Mouse (Mus musculus): ENCODE results near the gene Ahsa2. TPM values are rescaled to one million over a fixed set of nuclear protein-coding genes. Genes with fewer than 3 reads are reported as not detected.
"Not testable (repeated sequence)": the region's sequence is repeated elsewhere in the genome, so short reads cannot be mapped to it uniquely, and the experiment has no call there.

The Ahsa2 gene
- total RNA-seq (2021): 10 to 100 TPM; 39.2 to 52.9 TPM

DNA sequence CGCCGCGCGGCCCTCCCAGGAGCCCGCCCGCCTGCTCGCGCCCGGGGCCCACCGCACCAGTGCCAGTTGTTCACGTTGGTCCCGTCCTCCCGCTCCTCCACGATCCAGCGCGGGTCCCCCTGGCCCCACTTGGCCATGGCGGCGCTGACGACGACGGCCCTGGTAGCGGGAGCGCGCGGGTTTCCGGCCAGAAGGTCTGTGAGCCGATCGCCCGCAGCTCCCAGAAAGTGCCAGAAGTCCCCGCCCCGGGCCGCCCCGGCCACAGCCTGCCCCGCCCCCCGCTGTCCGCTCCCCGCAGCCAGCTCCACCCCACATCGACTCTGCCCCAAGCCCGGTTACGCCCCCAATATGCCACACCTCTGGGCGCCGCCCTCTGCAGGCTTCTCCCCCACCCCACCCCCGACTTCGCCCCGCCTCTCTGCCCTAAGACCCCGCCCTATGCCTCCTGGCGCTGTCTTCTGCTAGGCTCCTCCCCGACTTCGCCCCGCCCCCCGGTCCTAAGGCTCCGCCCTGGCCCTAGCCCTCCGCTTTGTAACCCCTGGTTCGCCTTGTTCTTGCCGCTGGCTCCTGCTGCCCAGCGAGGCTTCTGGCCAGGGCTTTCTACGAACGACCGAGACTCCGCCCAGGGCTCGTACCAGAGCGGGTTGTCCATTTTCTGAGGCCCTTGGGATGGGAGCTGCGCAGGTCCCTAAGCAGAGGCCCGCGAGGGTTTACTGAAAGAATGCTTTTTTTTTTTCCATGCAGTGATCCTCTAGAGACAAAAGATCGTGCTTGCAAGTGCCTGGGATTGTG lies at the start of gene Ahsa2:
TSS of gene Ahsa2 (minus strand) at position 313 of the 792 bp plus-strand sequence.
- peak; percentile 98 for DNase-seq
- intact Hi-C loops (cut with DNase I): loop anchor here (2.0 to 10.0 kb wide), 2 partner anchors 67 to 503 kb away; partner anchors contain the start of gene Cct4

DNA sequence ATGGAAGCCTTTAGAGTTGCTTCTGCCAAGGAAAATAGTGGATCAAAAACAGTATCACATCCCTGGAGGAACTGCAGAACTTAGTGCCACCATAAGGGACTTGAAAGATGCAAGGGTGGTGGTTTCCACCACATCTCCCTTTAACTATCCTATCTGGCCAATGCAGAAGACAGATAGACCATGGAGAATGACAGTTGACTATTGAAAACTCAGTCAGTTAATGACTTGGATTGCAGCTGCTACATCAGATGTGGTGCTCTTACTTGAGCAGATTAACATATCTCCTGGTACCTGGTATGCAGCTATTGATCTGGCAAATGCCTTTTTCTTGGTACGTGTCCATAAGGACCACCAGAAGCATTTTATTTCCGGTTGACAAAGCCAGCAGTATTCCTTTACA lies 39.6 kb upstream of the Ahsa2 start:
- DNase-seq: no peak
- intact Hi-C loops (cut with DNase I): no loop called here

- no peak for DNase-seq
- intact Hi-C loops (cut with DNase I): no loop called here
Measured at GRCm38 (mm10) chr11:23520473-23521205, 22.8 kb upstream of the Ahsa2 start, which contains the start of gene 1700093K21Rik. Gene 1700093K21Rik, minus strand, starts transcription at chr11:23521155.

- intact Hi-C loops (cut with DNase I): no loop called here
- no peak for DNase-seq
Measured at GRCm38 (mm10) chr11:23518981-23519380, 21.2 kb upstream of the Ahsa2 start.

- intact Hi-C loops (cut with DNase I): no loop called here
- DNase-seq: no peak
Measured at GRCm38 (mm10) chr11:23515315-23515714, 17.5 kb upstream of the Ahsa2 start.

DNA sequence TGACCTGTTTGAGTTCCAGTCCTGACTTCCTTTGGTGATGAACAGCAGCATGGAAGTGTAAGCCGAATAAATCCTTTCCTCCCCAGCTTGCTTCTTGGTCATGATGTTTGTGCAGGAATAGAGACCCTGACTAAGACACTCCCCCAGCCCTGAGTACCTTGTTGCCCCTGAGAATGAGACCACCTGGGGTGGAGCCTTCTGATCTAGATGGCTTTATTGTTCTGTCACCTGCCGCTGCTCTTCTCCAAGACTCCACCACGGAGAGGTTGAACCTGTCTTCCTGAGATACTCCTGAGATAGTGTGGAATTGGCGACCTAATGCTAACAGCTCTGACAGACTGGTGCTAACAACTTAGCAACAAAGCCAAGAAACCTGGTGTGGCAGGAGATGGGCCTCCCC lies 17.0 kb upstream of the Ahsa2 start:
- intact Hi-C loops (cut with DNase I); DNase-seq: not testable (repeated sequence)

GRCm38 (mm10) chr11:23504801-23505200 lies 7.0 kb upstream of the Ahsa2 start:
- intact Hi-C loops (cut with DNase I): not testable (repeated sequence)

DNA sequence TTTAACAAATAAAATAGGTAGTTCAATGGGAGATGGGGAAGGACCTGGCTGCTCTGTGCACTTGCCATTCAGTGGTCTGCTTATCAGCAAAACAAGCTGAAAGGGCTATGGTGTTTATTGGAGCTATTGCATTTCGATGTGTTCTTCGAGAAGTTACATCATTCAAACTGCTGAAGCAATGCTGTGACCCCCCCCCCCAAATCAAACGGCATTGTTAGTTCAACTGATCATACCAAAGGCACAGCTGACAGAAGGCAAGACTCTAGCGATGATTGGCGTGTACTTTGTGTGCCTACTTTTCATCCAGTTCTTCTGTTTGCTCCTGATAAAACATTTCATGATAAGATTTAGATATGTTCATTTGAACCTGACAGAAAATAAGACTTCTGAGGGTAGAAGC lies 779 bp upstream of the Ahsa2 start:
- intact Hi-C loops (cut with DNase I): loop anchor here (2.0 to 10.0 kb wide), 2 partner anchors 66 to 504 kb away; partner anchors contain the start of gene Cct4
- DNase-seq: no peak

More at GRCm38 (mm10) chr11:23504801-23505200, 7.0 kb upstream of the Ahsa2 start:
- not testable (repeated sequence) for DNase-seq

- intact Hi-C loops (cut with DNase I): loop anchor here (10.0 kb wide), 1 partner anchor 503 kb away; the partner anchor contains the start of gene Cct4
- peak; percentile 79 to 80 for DNase-seq
Measured at GRCm38 (mm10) chr11:23497335-23497717, 504 bp downstream of the Ahsa2 start.

DNA sequence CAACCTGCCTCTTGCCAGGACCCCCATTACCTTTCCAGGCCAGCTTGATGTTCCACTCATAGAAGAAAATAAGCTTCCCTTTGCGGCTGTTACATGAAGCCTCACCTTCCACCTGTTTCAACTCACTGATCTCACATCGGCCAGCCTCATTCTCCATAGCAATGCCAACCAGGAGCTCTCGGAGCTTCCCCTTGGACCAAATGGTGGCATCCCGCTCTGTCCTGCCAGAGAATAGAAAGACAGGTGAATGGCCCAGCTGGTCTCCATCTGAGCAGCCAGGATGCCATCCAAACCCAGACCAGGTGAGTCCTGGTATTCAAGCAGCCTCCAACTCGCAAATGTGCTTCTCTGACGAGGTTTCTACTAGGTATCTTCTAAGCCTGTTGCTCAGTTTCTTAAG lies 1.2 kb downstream of the Ahsa2 start:
- intact Hi-C loops (cut with DNase I): loop anchor here (10.0 kb wide), 1 partner anchor 502 kb away; the partner anchor contains the start of gene Cct4
- no peak for DNase-seq

- intact Hi-C loops (cut with DNase I): loop anchor here (10.0 kb wide), 1 partner anchor 500 kb away; the partner anchor contains the start of gene Cct4
Measured at GRCm38 (mm10) chr11:23495231-23495630, 2.6 kb downstream of the Ahsa2 start.

GRCm38 (mm10) chr11:23492048-23492790 lies 5.6 kb downstream of the Ahsa2 start:
- no peak for DNase-seq
- intact Hi-C loops (cut with DNase I): loop anchor here (10.0 kb wide), 1 partner anchor 497 kb away; the partner anchor contains the start of gene Cct4

More at GRCm38 (mm10) chr11:23495231-23495630, 2.6 kb downstream of the Ahsa2 start:
- DNase-seq: no peak

GRCm38 (mm10) chr11:23489955-23490354 lies 7.9 kb downstream of the Ahsa2 start:
- intact Hi-C loops (cut with DNase I): loop anchor here (10.0 kb wide), 1 partner anchor 495 kb away; the partner anchor contains the start of gene Cct4
- DNase-seq: no peak

DNA sequence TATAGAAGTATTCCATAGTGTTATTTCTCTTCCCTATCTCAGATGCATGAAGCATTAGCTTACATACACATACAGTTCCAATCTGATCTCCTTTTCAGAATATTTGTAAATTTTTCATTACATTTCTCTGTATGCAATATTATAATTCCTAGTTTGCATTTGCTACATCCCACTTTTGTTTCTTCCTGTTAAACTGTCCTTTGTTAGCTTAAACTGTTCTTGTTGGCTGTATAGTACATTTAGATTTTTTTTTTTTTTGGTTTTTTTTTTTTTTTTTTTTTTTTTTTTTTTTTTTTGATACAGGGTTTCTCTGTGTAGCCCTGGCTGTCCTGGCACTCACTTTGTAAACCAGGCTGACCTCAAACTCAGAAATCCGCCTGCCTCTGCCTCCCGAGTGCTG lies 32.0 kb downstream of the Ahsa2 start:
- intact Hi-C loops (cut with DNase I); DNase-seq: not testable (repeated sequence)

Small RNA genes within 50 kb of the gene (microRNA-seq; reads per million reads assigned to microRNA genes)
- gene Gm47279: 0 reads per million in 2 experiments

Other genes starting within 250 kb of the Ahsa2 start
- 10 to 100 TPM; 45.1 to 62.0 TPM for gene Xpo1, start 242.0 kb downstream of the Ahsa2 start, total RNA-seq (2021)
- gene Usp34, start 191.1 kb downstream of the Ahsa2 start, total RNA-seq (2021): 10 to 100 TPM; 49.6 to 54.3 TPM
- not detected for gene 1700093K21Rik, start 23.1 kb upstream of the Ahsa2 start, total RNA-seq (2021)
- gene 0610010F05Rik, start 135.6 kb upstream of the Ahsa2 start, total RNA-seq (2021): 10 to 100 TPM; 12.9 to 15.9 TPM
- 10 to 100 TPM; 15.1 to 16.7 TPM for gene Pus10, start 167.6 kb upstream of the Ahsa2 start, total RNA-seq (2021)
- 10 to 100 TPM; 26.2 to 27.8 TPM for gene Pex13, start 167.9 kb upstream of the Ahsa2 start, total RNA-seq (2021)